Mouse (Mus musculus) cerebellum, adult (tissue): Measurements from ENCODE around the gene Slx4.
"Not testable (repeated sequence)": the region's sequence is repeated elsewhere in the genome, so short reads cannot be mapped to it uniquely, and the experiment has no call there.

Experiments
- ATAC-seq: cut with Nextera tagmentation; 2 replicates; pipeline ENCODE4 v1.9.2; 2017; ENCODE audit warnings: mild to moderate bottlenecking, moderate library complexity, mixed read lengths; ENCODE audit not compliant: insufficient number of reproducible peaks, low FRiP score, low TSS enrichment

Slx4 gene

DNA sequence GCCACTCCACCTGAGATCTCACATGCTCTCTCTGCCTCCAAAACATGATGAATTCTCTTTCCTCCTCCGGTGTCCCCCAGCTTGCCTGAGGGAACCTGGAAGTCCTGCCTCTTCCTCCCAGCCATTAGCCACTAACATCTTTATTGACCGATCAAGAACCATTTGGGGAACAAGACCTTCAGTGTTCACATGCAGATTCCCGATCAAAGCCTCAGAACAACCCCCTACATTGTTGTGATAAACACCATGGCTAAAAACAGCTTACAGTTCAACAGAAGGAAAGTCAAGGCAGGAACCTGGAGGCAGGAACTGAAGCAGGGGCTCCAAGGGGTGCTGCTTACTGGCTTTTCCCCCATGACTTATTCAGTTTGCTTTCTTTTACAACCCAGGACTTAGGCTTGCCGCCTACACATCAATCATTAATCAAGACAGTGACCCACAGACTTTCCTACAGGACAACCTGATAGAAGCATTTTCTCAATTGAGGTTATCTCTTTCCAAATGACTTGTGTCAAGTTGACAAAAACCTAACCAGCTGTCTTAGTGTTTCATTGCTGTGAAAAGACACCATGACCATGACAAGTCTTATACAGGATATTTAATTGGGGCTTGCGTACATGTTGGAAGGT, 10.6 kb upstream of the Slx4 start:
- ATAC-seq, result no peak

GRCm38 (mm10) chr16:4012882-4013570, 9.5 kb upstream of the Slx4 start:
- no peak for ATAC-seq

DNA sequence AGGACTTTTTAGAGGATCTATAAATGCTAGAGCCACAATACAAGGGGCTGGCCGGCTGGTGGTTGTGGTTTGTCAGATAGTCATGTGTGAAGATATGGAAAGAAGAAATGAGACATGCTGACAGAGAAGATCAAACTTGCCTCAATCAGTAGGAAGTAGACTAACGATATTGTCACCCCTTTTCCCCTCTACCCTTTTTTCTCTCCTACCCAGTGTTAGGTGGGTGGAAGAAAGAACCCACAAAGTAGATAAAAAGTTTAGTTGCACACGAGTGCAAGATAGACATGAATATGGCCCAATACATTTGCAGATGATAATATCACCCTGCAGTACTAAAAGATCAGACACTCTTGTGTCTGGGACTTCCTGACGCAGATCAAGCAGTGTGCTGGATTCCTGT, 15.2 kb downstream of the Slx4 start:
- no peak for ATAC-seq

DNA sequence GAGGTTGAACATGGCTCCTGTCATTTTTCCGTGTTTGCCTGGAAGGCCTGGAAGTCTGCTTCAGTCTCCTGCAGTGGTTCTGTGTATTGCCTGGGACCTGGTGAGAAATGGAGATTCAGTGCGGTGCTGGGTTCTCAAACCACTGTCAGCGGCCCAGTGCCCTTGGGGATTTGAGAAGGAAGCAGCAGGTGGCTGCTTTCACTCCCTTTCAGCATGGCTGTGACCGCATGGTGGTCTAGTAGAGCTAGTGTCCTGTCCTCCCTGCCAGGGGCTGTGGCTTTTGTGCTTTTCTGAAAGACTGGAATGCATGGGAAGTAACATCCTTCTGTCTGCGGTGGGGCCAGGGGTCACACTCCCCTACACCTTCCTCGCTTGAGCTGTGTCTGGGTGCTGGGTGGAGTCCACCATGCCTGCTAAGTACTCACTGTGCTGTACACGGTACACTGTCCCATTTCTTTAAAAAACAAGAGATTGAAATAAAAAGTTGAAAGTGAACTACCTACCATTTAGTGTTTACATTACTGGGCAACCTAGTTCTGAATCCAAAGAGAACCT, 20.3 kb downstream of the Slx4 start:
- ATAC-seq, result no peak

GRCm38 (mm10) chr16:3982173-3982572, 21.4 kb downstream of the Slx4 start:
- no peak for ATAC-seq

DNA sequence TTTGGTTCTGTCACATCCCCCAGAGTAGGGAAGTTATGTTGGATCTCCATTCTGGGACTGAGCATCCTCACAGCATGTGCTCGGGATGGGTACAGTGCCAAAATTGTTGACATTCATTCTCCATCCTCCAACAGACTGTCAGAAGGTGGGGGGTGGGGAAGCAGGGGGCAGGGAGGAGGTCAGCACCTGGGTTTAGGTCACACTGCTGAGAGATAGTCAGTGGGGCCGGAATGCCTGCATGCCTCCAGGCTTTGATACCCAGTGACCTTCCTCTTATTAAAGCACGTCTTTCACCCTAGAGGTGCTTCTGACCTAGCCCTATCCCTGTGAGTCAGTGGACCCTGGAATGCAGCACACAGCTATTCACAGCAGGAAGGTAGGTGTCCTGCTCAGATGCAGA, 26.9 kb downstream of the Slx4 start:
- no peak for ATAC-seq

- no peak for ATAC-seq
These were observed 27.3 kb downstream of the Slx4 start, which contains the start of gene Nlrc3 for GRCm38 (mm10) chr16:3976251-3976671. TSS of gene Nlrc3 (minus strand) at chr16:3976632.

- no peak for ATAC-seq
These were observed 27.9 kb downstream of the Slx4 start for GRCm38 (mm10) chr16:3975658-3976057.

DNA sequence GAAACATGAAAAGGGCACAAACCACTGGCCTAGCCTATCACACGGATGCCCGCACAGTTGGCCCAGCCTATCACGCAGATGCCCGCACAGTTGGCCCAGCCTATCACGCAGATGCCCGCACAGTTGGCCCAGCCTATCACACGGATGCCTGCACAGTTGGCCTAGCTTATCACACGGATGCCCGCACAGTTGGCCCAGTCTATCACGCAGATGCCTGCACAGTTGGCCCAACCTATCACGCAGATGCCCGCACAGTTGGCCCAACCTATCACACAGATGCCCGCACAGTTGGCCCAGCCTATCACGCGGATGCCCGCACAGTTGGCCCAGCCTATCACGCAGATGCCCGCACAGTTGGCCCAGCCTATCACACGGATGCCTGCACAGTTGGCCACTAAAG, 29.1 kb downstream of the Slx4 start:
- ATAC-seq, result not testable (repeated sequence)

DNA sequence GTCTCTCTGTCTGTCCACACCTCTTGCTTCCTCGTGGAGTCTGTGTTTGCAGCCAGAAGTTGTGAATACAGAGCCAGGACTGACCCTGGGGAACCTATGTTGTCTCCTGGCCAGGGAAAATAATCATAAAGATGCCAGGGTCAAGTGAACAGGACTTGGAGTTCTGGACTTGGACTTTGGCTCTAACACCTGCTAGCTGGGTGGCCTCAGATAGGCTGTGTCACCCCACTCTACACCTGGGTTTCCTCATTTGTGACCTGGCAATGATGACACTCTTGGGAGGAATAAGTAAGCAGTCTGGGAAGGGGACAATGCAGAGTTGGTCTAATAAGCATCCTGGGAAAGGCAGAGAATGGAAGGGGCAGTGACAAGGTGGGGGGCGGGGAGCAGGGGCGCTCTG, 38.0 kb downstream of the Slx4 start:
- no peak for ATAC-seq

DNA sequence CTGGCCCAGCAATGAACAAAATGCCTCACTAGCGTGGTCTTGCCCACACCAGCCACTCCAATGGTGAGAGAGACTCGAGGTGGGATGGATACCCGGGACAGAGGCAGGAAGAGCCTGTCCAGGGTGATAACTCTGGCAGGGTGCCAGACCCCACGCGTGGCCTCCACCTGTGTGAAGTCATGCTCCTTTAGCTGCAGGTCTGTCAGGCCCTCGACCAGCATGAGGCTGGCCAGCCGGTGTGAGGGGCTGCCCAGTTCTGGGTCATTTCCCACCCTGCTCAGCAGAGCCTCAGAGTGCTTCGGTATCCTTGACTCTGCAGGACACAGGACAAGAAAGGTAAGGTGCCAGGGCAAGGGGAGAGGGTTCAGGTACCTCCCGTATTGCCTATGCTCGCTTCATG, 38.6 kb downstream of the Slx4 start:
- ATAC-seq, result no peak

GRCm38 (mm10) chr16:3959261-3959660, 44.3 kb downstream of the Slx4 start:
- ATAC-seq, result peak; percentile 71; the same call in 1 of the 2 replicates

GRCm38 (mm10) chr16:3956369-3956768, 47.2 kb downstream of the Slx4 start:
- peak; percentile 61; the same call in 1 of the 2 replicates for ATAC-seq

DNA sequence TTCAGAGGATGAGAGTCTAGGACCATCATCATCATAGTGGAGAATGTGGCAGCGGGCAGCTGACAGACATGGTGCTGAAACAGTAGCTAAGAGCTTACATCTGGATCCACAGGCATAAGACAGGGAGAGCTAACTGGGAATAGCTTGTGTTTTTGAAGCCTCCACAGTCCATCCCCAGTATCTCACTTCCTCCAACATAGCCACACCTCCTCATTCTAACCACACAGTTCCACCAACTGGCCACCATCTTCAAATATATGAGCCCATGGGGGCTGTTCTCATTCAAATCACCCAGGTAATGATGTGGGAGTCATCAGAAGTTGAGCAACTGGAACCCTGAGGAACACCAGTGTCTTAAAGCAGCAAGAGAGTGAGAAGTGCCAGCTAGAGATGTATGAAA, 52.4 kb downstream of the Slx4 start:
- no peak for ATAC-seq

DNA sequence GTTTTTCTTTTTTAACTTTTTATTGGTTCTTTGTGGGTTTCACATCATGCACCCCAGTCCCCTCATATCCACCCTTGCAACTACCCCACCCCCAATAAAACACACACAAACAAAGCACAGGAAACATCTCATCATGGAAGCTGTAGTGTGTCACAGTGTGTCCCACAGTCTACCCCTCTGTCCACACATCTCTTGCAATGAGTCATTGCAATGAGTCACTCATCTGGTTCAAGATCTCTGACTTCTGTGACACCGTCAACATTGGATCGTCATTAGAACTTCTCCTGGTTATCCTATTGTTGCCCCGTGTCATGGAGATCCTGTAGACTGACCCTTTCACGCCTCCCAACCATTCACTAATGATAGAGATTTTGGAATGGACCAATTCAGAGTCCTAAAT, 68.9 kb downstream of the Slx4 start:
- no peak for ATAC-seq

DNA sequence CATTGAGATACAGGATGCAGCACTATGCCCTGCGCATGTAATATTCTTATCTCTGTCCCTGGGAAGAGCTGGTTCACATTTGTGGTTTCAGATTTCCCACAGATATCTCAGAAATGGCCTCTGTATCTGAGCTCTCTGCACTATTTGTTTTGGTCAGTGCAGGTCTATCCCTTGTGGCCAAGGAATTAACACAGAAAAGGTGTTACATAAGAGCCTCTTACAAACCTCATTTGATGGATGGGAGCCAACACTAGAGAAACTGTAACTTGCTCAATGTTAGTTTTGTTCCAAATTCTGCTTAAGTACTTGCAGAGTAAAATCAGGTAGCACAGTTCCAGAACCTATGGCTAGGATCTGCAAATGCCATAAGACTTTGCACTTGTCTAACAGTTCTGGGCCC, 69.5 kb downstream of the Slx4 start:
- no peak for ATAC-seq

DNA sequence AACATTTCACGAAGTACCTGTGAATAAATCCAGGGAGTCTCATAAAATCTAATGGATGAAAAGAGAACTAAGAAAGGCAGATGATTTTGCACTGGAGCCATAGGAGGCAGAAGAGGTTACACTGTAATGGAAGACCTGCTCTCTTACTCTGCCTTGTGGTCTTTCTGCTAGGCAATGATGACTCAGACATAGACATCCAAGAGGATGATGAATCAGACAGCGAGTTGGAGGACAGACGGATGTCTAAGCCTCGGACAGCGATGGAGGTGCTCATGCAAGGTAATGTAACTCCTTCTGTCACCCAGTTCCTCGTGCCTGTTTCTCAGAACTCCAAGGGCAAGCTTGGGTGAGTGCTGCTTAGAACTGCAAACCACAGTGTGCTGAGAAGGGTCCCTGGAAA, 70.0 kb downstream of the Slx4 start:
- no peak for ATAC-seq

DNA sequence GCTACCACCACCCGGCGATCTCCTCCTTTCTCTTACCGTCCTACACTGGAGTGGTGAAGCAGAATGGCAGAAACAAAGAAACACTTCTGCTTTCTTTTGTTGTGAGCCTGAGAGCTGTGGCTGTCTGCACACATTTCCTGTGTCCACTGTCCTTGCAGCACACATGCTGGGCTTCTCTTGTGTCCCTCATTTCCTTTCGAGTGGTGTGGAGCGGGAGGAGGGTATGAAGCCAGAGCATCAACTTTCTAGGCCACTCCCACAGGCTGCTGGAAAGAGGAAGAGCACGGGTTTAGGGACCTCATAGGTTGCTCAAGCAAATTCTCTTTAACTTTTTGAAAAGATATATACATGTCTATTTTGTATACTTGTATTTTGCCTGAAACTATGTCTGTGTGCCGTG, 74.4 kb downstream of the Slx4 start:
- ATAC-seq, result no peak
